Mouse (Mus musculus): Measurements from ENCODE around the gene Mafk. TPM values are rescaled to one million over a fixed set of nuclear protein-coding genes. Genes with fewer than 3 reads are reported as not detected.

The Mafk gene
- total RNA-seq, 4 experiments from 2014 or later = 15.2 to 21.2 (median 18.1) TPM

DNA sequence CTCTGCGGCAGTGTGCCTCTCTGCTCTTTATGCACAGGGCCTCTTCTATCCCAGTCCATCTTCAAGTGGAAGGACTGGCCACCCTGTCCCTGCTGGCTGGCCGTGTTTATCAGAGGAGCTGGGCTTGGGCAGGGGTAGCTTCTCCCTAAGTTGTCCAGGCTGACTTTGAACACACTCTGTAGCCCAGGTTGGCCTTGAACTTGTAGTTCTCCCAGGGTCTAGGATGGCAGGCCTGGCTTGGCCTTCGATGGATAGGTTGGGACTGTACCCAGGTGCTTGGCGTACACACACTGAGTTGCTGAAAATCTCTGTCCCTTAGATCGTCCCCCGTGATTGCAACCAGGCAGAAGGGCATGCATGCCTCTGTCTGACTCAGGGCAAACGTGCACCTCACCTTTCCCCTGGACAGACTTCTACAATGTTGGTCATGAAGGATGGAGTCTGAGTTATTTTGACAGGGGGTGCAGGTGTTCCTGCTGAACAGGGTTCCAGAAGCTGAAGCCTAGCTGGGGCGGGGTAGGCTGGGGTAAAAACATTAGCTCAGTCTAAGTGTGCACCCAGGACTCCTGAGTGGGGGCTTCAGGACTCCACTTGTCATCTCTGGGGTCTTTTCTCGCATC, 4.8 kb downstream of the Mafk start:
- no peak for DNase-seq (ENCODE audit: low spot score in 2 of 2)

DNA sequence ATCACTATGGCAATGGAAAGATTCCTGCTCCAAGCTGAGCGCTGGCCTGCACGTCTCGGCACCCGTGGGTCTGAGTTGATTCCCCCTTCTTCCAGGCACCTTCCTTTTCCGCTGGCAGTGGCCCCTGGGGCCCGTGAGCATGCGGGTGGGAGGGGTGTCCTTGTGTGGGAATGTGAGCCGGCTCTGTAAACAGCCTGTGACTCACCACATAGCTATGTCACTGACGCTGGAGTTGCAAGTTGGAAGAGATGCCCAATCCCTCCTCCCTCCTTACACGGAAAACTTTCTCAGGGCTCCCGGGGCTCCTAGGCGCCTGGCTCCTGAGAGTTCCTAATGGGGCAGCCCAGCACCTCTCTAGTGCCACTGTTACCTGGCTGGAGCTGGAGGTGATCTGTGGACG, 5.6 kb downstream of the Mafk start:
- DNase-seq (ENCODE audit: low spot score in 2 of 2) = peak; percentile 92 to 94

GRCm38 (mm10) chr5:139797473-139798167, 6.3 kb downstream of the Mafk start:
- DNase-seq (ENCODE audit: low spot score in 2 of 2) = peak; percentile 78 to 83

- peak in 1 of 2 experiments; percentile 55 for DNase-seq (ENCODE audit: low spot score in 2 of 2)
Observed at GRCm38 (mm10) chr5:139798168-139798900, 7.0 kb downstream of the Mafk start.

DNA sequence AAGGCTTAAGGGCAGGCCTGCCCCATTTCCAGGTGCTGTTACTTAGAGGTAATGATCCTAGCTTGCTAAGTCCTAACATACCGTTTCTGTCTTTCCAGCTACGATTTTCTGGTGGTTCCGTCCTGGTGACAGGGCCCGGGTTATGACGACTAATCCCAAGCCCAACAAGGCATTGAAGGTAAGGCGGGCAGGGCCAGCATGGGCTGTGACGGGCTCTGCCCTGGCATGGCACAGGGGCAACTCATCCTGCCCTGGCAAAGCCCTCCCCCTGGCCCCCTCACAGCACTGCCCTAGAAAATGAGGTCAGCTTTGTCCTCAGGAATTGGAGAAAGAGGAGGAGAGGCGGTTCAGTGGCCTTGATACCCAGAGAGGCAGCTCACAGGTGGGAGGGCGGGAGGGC, 7.7 kb downstream of the Mafk start:
- no peak for DNase-seq (ENCODE audit: low spot score in 2 of 2)

GRCm38 (mm10) chr5:139799801-139800590, 8.7 kb downstream of the Mafk start:
- DNase-seq (ENCODE audit: low spot score in 2 of 2) = no peak

GRCm38 (mm10) chr5:139801231-139801630, 9.9 kb downstream of the Mafk start:
- no peak for DNase-seq (ENCODE audit: low spot score in 2 of 2)

DNA sequence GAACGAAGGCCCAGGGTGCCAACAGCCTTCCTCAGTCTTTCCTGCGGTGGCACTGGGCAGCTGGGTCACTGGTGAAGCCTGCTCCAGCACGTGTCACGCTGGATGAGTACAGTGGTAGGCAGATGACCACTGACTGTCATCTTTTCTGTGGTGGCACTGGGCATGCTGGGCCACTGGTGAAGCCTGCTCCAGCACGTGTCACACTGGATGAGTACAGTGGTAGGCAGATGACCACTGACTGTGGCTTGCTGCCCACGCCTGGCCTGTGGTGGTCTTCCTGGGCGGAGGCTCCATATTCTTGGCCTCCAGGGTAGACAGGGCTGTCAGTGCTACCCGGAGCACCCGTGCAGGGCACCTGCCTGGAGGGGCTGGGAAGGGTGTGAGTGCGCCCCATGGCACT, 10.6 kb downstream of the Mafk start:
- no peak for DNase-seq (ENCODE audit: low spot score in 2 of 2)

DNA sequence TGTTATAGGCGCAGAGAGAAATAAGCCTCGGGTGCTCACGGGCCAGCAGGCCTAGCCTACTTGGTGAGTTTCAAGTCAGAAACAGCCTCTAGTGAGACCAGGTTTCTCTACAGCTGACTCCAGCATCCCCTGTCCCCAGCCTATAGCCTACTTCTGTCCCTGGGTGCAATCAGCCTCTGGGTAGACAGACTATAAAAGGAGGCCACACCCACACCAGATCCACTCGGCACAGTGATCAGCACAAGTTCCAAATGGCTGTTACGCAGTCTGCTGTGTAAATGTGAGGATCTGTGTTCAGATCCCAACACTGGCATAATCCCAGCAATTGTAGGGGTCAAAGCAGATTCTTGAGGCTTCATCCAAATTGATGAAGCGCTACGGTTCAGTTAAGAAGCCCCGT, 11.9 kb downstream of the Mafk start:
- no peak for DNase-seq (ENCODE audit: low spot score in 2 of 2)

- DNase-seq (ENCODE audit: low spot score in 2 of 2) = no peak
Observed at GRCm38 (mm10) chr5:139803601-139804102, 12.3 kb downstream of the Mafk start.

GRCm38 (mm10) chr5:139804107-139804551, 12.8 kb downstream of the Mafk start:
- DNase-seq (ENCODE audit: low spot score in 2 of 2) = no peak

- no peak for DNase-seq (ENCODE audit: low spot score in 2 of 2)
Observed at GRCm38 (mm10) chr5:139804573-139805111, 13.3 kb downstream of the Mafk start.

GRCm38 (mm10) chr5:139805924-139806323, 14.6 kb downstream of the Mafk start:
- no peak for DNase-seq (ENCODE audit: low spot score in 2 of 2)

DNA sequence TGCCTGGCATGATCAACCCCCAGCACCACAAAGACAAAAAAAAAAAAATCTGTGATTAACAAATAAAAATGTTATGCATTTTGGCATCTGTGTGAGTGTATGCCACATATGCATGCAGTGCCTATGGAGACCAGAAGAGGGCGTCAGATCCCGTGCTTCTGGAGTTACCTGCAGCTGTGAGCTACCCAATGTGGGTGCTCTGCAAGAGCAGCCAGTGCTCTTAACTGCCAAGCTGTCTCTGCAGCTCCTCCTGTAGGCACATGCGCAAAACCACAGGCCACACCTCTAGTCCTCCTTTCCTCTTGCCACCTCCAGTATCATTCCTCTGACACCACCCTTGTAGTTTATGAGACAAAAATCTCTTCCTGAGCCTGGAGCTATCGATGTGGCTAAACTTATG, 18.1 kb downstream of the Mafk start:
- DNase-seq (ENCODE audit: low spot score in 2 of 2) = no peak

- DNase-seq (ENCODE audit: low spot score in 2 of 2) = no peak
Observed at GRCm38 (mm10) chr5:139811677-139812397, 20.5 kb downstream of the Mafk start.

- DNase-seq (ENCODE audit: low spot score in 2 of 2) = no peak
Observed at GRCm38 (mm10) chr5:139812398-139813125, 21.2 kb downstream of the Mafk start.

GRCm38 (mm10) chr5:139813126-139813490, 21.8 kb downstream of the Mafk start:
- no peak for DNase-seq (ENCODE audit: low spot score in 2 of 2)

DNA sequence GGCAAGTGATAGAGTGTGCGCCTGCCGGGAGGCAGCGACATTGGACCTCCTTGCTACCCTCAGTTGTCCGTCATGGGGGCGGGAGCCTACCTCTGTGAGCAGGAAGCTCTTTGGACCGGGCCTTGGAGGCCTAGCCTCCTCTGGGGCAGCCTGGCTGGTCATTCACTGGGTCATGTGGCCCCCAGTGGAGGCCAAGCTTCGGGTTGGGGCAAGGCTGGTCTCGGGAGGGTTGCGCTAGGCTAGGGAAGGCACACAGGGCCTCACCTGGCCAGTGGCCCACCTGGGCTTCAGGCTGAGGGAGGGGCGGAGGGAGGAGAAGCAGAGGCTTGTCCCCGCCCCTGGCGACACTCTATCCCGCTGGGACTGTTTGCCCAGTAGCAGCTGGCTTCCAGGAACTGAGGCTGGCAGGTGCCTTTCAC, 22.7 kb downstream of the Mafk start:
- DNase-seq (ENCODE audit: low spot score in 2 of 2) = no peak

DNA sequence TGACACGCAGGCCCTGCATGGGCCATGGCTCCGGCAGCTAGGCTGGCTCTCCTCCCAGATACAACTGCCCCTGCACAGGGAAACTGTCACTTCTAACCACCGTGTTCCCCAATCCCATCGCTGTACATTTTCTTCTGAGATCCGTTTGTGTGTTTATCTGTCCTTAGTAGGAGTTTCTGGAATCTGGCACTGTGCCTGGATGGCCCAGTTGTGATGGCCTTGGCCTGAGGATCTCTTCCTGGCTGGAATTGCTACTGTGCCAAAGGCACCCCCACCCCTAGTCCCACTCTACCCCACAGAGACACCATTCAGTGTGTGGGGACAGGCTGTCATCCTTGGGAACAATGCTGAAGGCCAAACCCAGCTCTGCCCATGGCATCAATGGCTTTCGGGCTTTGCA, 24.7 kb downstream of the Mafk start:
- no peak for DNase-seq (ENCODE audit: low spot score in 2 of 2)

GRCm38 (mm10) chr5:139816445-139816844, 25.1 kb downstream of the Mafk start:
- no peak for DNase-seq (ENCODE audit: low spot score in 2 of 2)
